Mouse (Mus musculus) kidney, adult 9 months (tissue): ENCODE results near the gene Mrpl49.
A peak's percentile ranks its signal among the peaks of the same experiment; 100 is the strongest.
"Not testable (repeated sequence)": the region's sequence is repeated elsewhere in the genome, so short reads cannot be mapped to it uniquely, and the experiment has no call there.

Source experiments
- DNase-seq: peaks from one replicate; pipeline ENCODE4 v3.0.0; 2022

The Mrpl49 gene

GRCm38 (mm10) chr19:6067011-6067723, 9.6 kb upstream of the Mrpl49 start:
- DNase-seq = peak; percentile 87

- DNase-seq = no peak
These were observed 9.0 kb upstream of the Mrpl49 start for GRCm38 (mm10) chr19:6066571-6066970.

- DNase-seq = no peak
These were observed 5.5 kb upstream of the Mrpl49 start for GRCm38 (mm10) chr19:6063081-6063480.

- DNase-seq = no peak
These were observed 4.8 kb upstream of the Mrpl49 start for GRCm38 (mm10) chr19:6062418-6062817.

GRCm38 (mm10) chr19:6061641-6062302, 4.2 kb upstream of the Mrpl49 start:
- peak; percentile 58 for DNase-seq

GRCm38 (mm10) chr19:6061021-6061533, 3.5 kb upstream of the Mrpl49 start, which contains the start of gene Znhit2:
TSS of gene Znhit2 (plus strand) at chr19:6061192.
- DNase-seq = peak; percentile 97

GRCm38 (mm10) chr19:6058966-6059365, 1.4 kb upstream of the Mrpl49 start:
- DNase-seq = peak; percentile 64

GRCm38 (mm10) chr19:6058513-6058912, 928 bp upstream of the Mrpl49 start:
- DNase-seq = no peak

- DNase-seq = no peak
These were observed 889 bp downstream of the Mrpl49 start for GRCm38 (mm10) chr19:6056696-6057095.

- DNase-seq = peak; percentile 4
These were observed 3.3 kb downstream of the Mrpl49 start for GRCm38 (mm10) chr19:6054296-6054695.

- peak; percentile 8 for DNase-seq
These were observed 5.1 kb downstream of the Mrpl49 start for GRCm38 (mm10) chr19:6052516-6052915.

GRCm38 (mm10) chr19:6048681-6049410, 8.7 kb downstream of the Mrpl49 start:
- peak; percentile 14 for DNase-seq

GRCm38 (mm10) chr19:6047899-6048166, 9.8 kb downstream of the Mrpl49 start:
- peak; percentile 36 for DNase-seq

GRCm38 (mm10) chr19:6047154-6047898, 10.3 kb downstream of the Mrpl49 start:
- no peak for DNase-seq

GRCm38 (mm10) chr19:6046294-6047153, 11.1 kb downstream of the Mrpl49 start, which contains the start of gene Syvn1:
TSS of gene Syvn1 (plus strand) at chr19:6046576.
- peak; percentile 97 for DNase-seq

GRCm38 (mm10) chr19:6045366-6046293, 12.0 kb downstream of the Mrpl49 start:
- peak; percentile 6 for DNase-seq

- DNase-seq = not testable (repeated sequence)
These were observed 13.5 kb downstream of the Mrpl49 start for GRCm38 (mm10) chr19:6044102-6044501.

- peak; percentile 6 for DNase-seq
These were observed 15.3 kb downstream of the Mrpl49 start for GRCm38 (mm10) chr19:6042293-6042692.

GRCm38 (mm10) chr19:6040002-6040401, 17.6 kb downstream of the Mrpl49 start:
- DNase-seq = no peak

GRCm38 (mm10) chr19:6038326-6038725, 19.3 kb downstream of the Mrpl49 start:
- DNase-seq = no peak

GRCm38 (mm10) chr19:6037695-6038094, 19.9 kb downstream of the Mrpl49 start:
- no peak for DNase-seq
